Mouse (Mus musculus): Measurements from ENCODE around the gene Wdr20rt.

- no peak for TF ChIP-seq CTCF (IDR thresholded peaks at IDR 0.05; ENCODE audit: control insufficient read depth, insufficient read depth, low read length)
- no peak for TF ChIP-seq POLR2A (IDR thresholded peaks at IDR 0.05; ENCODE audit: borderline replicate concordance, control insufficient read depth, low read depth, low read length)
Measured at GRCm38 (mm10) chr12:65225467-65225945, at the start of gene Wdr20rt.

All from bone marrow, adult 2 months (tissue).